Mouse (Mus musculus) MEL (cell line): Measurements from ENCODE around the gene Gm10447. TPM values are rescaled to one million over a fixed set of nuclear protein-coding genes. Genes with fewer than 3 reads are reported as not detected.

Source experiments
- DNase-seq: peaks from one replicate; pipeline ENCODE4 v3.0.0; 2011; ENCODE audit warnings: low read depth, low spot score
- H3K27ac ChIP-seq: 2 replicates; pipeline ENCODE4 v1.5.1; 2012; ENCODE audit warnings: low read depth, mild to moderate bottlenecking, control low read depth, low read length, moderate library complexity; ENCODE audit not compliant: control insufficient read depth
- H3K27me3 ChIP-seq, 2 experiments: fragments of 150-350 bp in 1 of 2; sonication (generic) in 1 of 2; 2 replicates each; pipeline ENCODE4 v1.6.1; 2012; ENCODE audit warnings: low read length in 2 of 2, mild to moderate bottlenecking in 2 of 2, improper control_type of control experiment in 1 of 2, moderate library complexity in 1 of 2; ENCODE audit not compliant: insufficient read depth in 2 of 2, control insufficient read depth in 1 of 2
- H3K36me3 ChIP-seq, 2 experiments: 2 replicates each; pipeline ENCODE4 v1.6.1; 2012 to 2014; ENCODE audit warnings: low read length in 2 of 2, improper control_type of control experiment in 1 of 2, inconsistent platforms in 1 of 2, mild to moderate bottlenecking in 1 of 2; ENCODE audit not compliant: insufficient read depth in 2 of 2, control insufficient read depth in 1 of 2
- H3K4me1 ChIP-seq, 2 experiments: fragments of 150-350 bp in 1 of 2; sonication (generic) in 1 of 2; 2 replicates each; pipeline ENCODE4 v1.6.1; 2012; ENCODE audit warnings: low read length in 2 of 2, improper control_type of control experiment in 1 of 2, mild to moderate bottlenecking in 1 of 2; ENCODE audit not compliant: insufficient read depth in 2 of 2, control insufficient read depth in 1 of 2
- H3K4me3 ChIP-seq, 2 experiments: fragments of 150-350 bp in 1 of 2; sonication (generic) in 1 of 2; 2 replicates each; pipeline ENCODE4 v1.5.1; 2012; ENCODE audit warnings: low read depth in 2 of 2, low read length in 2 of 2, mild to moderate bottlenecking in 2 of 2, moderate library complexity in 2 of 2, control low read depth in 1 of 2, improper control_type of control experiment in 1 of 2; ENCODE audit not compliant: control insufficient read depth in 1 of 2, insufficient read depth in 1 of 2
- H3K79me2 ChIP-seq: 2 replicates; pipeline ENCODE4 v1.6.1; 2012; ENCODE audit warnings: mild to moderate bottlenecking, low read length, moderate library complexity; ENCODE audit not compliant: control insufficient read depth, poor library complexity, insufficient read depth
- H3K9ac ChIP-seq: 2 replicates; pipeline ENCODE4 v1.6.1; 2012; ENCODE audit warnings: low read depth, mild to moderate bottlenecking, control low read depth, low read length, moderate library complexity; ENCODE audit not compliant: control insufficient read depth, poor library complexity, severe bottlenecking
- H3K9me3 ChIP-seq: fragments of 150-350 bp; sonication (generic); replicated peaks from 2 replicates; pipeline ENCODE4 v1.6.1; 2012; ENCODE audit warnings: mild to moderate bottlenecking, low read length, improper control_type of control experiment, moderate library complexity; ENCODE audit not compliant: insufficient read depth
- BHLHE40 ChIP-seq: IDR thresholded peaks from 2 replicates; pipeline ENCODE4 v1.6.1; 2012; ENCODE audit warnings: low read depth, mild to moderate bottlenecking, inconsistent platforms, low read length, improper control_type of control experiment, borderline replicate concordance
- CHD1 ChIP-seq: IDR thresholded peaks from 2 replicates; pipeline ENCODE4 v1.6.1; 2012; ENCODE audit warnings: low read depth, mild to moderate bottlenecking, inconsistent platforms, low read length, improper control_type of control experiment
- E2F4 ChIP-seq: IDR thresholded peaks from 2 replicates; pipeline ENCODE4 v1.6.1; 2011; ENCODE audit warnings: low read depth, low read length, improper control_type of control experiment, borderline replicate concordance
- ELF1 ChIP-seq: IDR thresholded peaks from 2 replicates; pipeline ENCODE4 v1.6.1; 2014; ENCODE audit warnings: low read depth, mild to moderate bottlenecking, inconsistent platforms, low read length, improper control_type of control experiment, moderate library complexity
- EP300 ChIP-seq, 2 experiments: IDR thresholded peaks; 2 replicates each; pipeline ENCODE4 v1.6.1; 2011; ENCODE audit warnings: improper control_type of control experiment in 2 of 2, low read length in 2 of 2, low read depth in 1 of 2, mild to moderate bottlenecking in 1 of 2
- ETS1 ChIP-seq: IDR thresholded peaks from 2 replicates; pipeline ENCODE4 v1.6.1; 2012; ENCODE audit warnings: low read depth, mild to moderate bottlenecking, inconsistent platforms, low read length, improper control_type of control experiment, moderate library complexity
- GABPA ChIP-seq: IDR thresholded peaks from 2 replicates; pipeline ENCODE4 v1.6.1; 2012; ENCODE audit warnings: low read depth, mild to moderate bottlenecking, inconsistent platforms, low read length, improper control_type of control experiment, moderate library complexity
- GATA1 ChIP-seq: IDR thresholded peaks from 2 replicates; pipeline ENCODE4 v1.6.1; 2011; ENCODE audit warnings: low read depth, low read length, improper control_type of control experiment
- HCFC1 ChIP-seq: IDR thresholded peaks from 2 replicates; pipeline ENCODE4 v1.6.1; 2012; ENCODE audit warnings: low read depth, mild to moderate bottlenecking, inconsistent platforms, low read length, improper control_type of control experiment, moderate library complexity
- JUND ChIP-seq: IDR thresholded peaks from 2 replicates; pipeline ENCODE4 v1.6.1; 2011; ENCODE audit warnings: low read depth, mild to moderate bottlenecking, improper control_type of control experiment, low read length
- KAT2A ChIP-seq: conservative IDR thresholded peaks from 2 replicates; pipeline ENCODE4 v1.6.1; 2012; ENCODE audit warnings: low read depth, low read length, improper control_type of control experiment, inconsistent platforms
- MAFK ChIP-seq: IDR thresholded peaks from 2 replicates; pipeline ENCODE4 v1.6.1; 2011; ENCODE audit warnings: low read depth, mild to moderate bottlenecking, low read length, improper control_type of control experiment, borderline replicate concordance
- MAX ChIP-seq: IDR thresholded peaks from 2 replicates; pipeline ENCODE4 v1.6.1; 2011; ENCODE audit warnings: low read length, improper control_type of control experiment
- MEF2A ChIP-seq: IDR thresholded peaks from 2 replicates; pipeline ENCODE4 v1.6.1; 2014; ENCODE audit warnings: low read depth, mild to moderate bottlenecking, inconsistent platforms, low read length, improper control_type of control experiment; ENCODE audit not compliant: poor library complexity, insufficient replicate concordance, severe bottlenecking; ENCODE audit errors: extremely low read depth
- MXI1 ChIP-seq: IDR thresholded peaks from 2 replicates; pipeline ENCODE4 v1.6.1; 2011; ENCODE audit warnings: mild to moderate bottlenecking, low read depth, low read length, improper control_type of control experiment
- MYB ChIP-seq: IDR thresholded peaks from 2 replicates; pipeline ENCODE4 v1.6.1; 2011; ENCODE audit warnings: mild to moderate bottlenecking, low read depth, low read length, improper control_type of control experiment
- MYC ChIP-seq: IDR thresholded peaks from 2 replicates; pipeline ENCODE4 v1.6.1; 2011; ENCODE audit warnings: low read depth, mild to moderate bottlenecking, low read length, improper control_type of control experiment, moderate library complexity
- NELFE ChIP-seq: IDR thresholded peaks from 2 replicates; pipeline ENCODE4 v1.6.1; 2011; ENCODE audit warnings: low read depth, low read length, improper control_type of control experiment
- NRF1 ChIP-seq: IDR thresholded peaks from 2 replicates; pipeline ENCODE4 v1.6.1; 2014; ENCODE audit warnings: low read depth, mild to moderate bottlenecking, inconsistent platforms, low read length, improper control_type of control experiment, moderate library complexity; ENCODE audit not compliant: poor library complexity, insufficient read depth, severe bottlenecking
- POLR2AphosphoS2 ChIP-seq: IDR thresholded peaks from 2 replicates; pipeline ENCODE4 v1.6.1; 2011; ENCODE audit warnings: low read length, improper control_type of control experiment
- RCOR1 ChIP-seq: IDR thresholded peaks from 2 replicates; pipeline ENCODE4 v1.6.1; 2012; ENCODE audit warnings: low read depth, mild to moderate bottlenecking, inconsistent platforms, low read length, improper control_type of control experiment
- SIN3A ChIP-seq: IDR thresholded peaks from 2 replicates; pipeline ENCODE4 v1.6.1; 2012; ENCODE audit warnings: low read length, improper control_type of control experiment, inconsistent platforms
- TAL1 ChIP-seq: IDR thresholded peaks from 2 replicates; pipeline ENCODE4 v1.6.1; 2012; ENCODE audit warnings: mild to moderate bottlenecking, inconsistent platforms, low read length, moderate library complexity, mixed read lengths
- TBP ChIP-seq: IDR thresholded peaks from 2 replicates; pipeline ENCODE4 v1.8.0; 2011; ENCODE audit warnings: low read depth, low read length, improper control_type of control experiment
- TCF12 ChIP-seq: IDR thresholded peaks from 2 replicates; pipeline ENCODE4 v1.6.1; 2014; ENCODE audit warnings: low read depth, mild to moderate bottlenecking, inconsistent platforms, low read length, improper control_type of control experiment, moderate library complexity
- UBTF ChIP-seq: IDR thresholded peaks from 2 replicates; pipeline ENCODE4 v1.6.1; 2012; ENCODE audit warnings: low read depth, mild to moderate bottlenecking, inconsistent platforms, low read length, improper control_type of control experiment, moderate library complexity, borderline replicate concordance; ENCODE audit not compliant: insufficient read depth
- USF1 ChIP-seq: IDR thresholded peaks from 2 replicates; pipeline ENCODE4 v1.6.1; 2014; ENCODE audit warnings: low read depth, mild to moderate bottlenecking, inconsistent platforms, low read length, improper control_type of control experiment, moderate library complexity
- ZKSCAN1 ChIP-seq: IDR thresholded peaks from 2 replicates; pipeline ENCODE4 v1.6.1; 2012; ENCODE audit warnings: low read depth, mild to moderate bottlenecking, inconsistent platforms, low read length, improper control_type of control experiment, moderate library complexity
- ZMIZ1 ChIP-seq: IDR thresholded peaks from 2 replicates; pipeline ENCODE4 v1.6.1; 2012; ENCODE audit warnings: low read depth, mild to moderate bottlenecking, inconsistent platforms, low read length, improper control_type of control experiment, moderate library complexity
- polyA plus RNA-seq, 2 experiments: library from polyadenylated mRNA; stranded (reverse) in 1 of 2; unstranded in 1 of 2; fragments of >175 nt in 1 of 2; fragments of >200 nt in 1 of 2; gene quantifications; 2 replicates each; pipeline versions ENCODE4 v1.2.1 to v1.2.4; 2012; ENCODE audit warnings: low replicate concordance in 2 of 2, low read depth in 1 of 2; ENCODE audit not compliant: insufficient read length in 2 of 2, insufficient read depth in 1 of 2, missing spikeins in 1 of 2
- total RNA-seq: library from RNA; depleted of rRNA; stranded (reverse); fragments of 300-350 nt; gene quantifications from 2 replicates; pipeline ENCODE4 v1.2.3, GENCODE M21; 2012

The Gm10447 gene
- total and polyA plus RNA-seq, 3 experiments, result not detected

GRCm38 (mm10) chr11:53483159-53483891 is 26.4 kb upstream of the Gm10447 start (continued):
- TF ChIP-seq ZKSCAN1 (0 out of 2 replicates have a peak, but pooled peaks have one; percentile 43), MYC (peak; percentile 53; the same call in 1 of the 2 replicates), TAL1 (peak; percentile 31), USF1 (peak; percentile 64), MAFK (0 out of 2 replicates have a peak, but pooled peaks have one; percentile 47), HCFC1 (peak; percentile 64; the same call in 1 of the 2 replicates), MEF2A (no peak), ZMIZ1 (peak; percentile 82; the same call in 1 of the 2 replicates), ETS1 (peak; percentile 88), BHLHE40 (peak; percentile 49; the same call in 1 of the 2 replicates), KAT2A (0 out of 2 replicates have a peak, but pooled peaks have one; percentile 31), SIN3A (peak; percentile 83), GABPA (peak; percentile 66; the same call in 1 of the 2 replicates), POLR2AphosphoS2 (peak; percentile 34; the same call in 1 of the 2 replicates), GATA1 (peak; percentile 89), ELF1 (no peak), CHD1 (no peak; the same call in 1 of the 2 replicates)

- no peaks in the 10 kb centered on the region for H3K79me2 ChIP-seq
- no peaks in the 10 kb centered on the region for H3K9me3 ChIP-seq
- DNase-seq, result peak; percentile 93
- peak; percentile 92 for TF ChIP-seq RCOR1
- TF ChIP-seq E2F4, result no peak
- TF ChIP-seq TCF12, result peak; percentile 99
- TF ChIP-seq MXI1, result peak; percentile 90; the same call in 1 of the 2 replicates
- TF ChIP-seq UBTF, result 0 out of 2 replicates have a peak, but pooled peaks have one; percentile 30
- TF ChIP-seq CHD1, result no peak
- TF ChIP-seq SIN3A, result peak; percentile 93
- peak; percentile 98 for TF ChIP-seq EP300 (IDR thresholded peaks at IDR 0.05; ENCODE audit: low read depth in 1 of 2, low read length in 2 of 2)
- peak; percentile 99 for TF ChIP-seq GATA1
- peak; percentile 90 for TF ChIP-seq ETS1
- TF ChIP-seq TBP, result 0 out of 2 replicates have a peak, but pooled peaks have one; percentile 45
- TF ChIP-seq NELFE, result no peak
- no peak for TF ChIP-seq NRF1
- TF ChIP-seq MAX, result no peak
- TF ChIP-seq MYC, result peak; percentile 89
- TF ChIP-seq KAT2A, result no peak
- TF ChIP-seq TAL1, result peak; percentile 96
- TF ChIP-seq JUND, result no peak; the same call in 1 of the 2 replicates
- peak; percentile 31; the same call in 1 of the 2 replicates for TF ChIP-seq MYB
- TF ChIP-seq, all 39 proteins: peak for 12
- H3K9ac ChIP-seq, result peak overlapping the region; percentile 27; the same call in 1 of the 2 replicates
- peak overlapping the region; percentile 95 for H3K27ac ChIP-seq
- H3K4me1 ChIP-seq, result peaks cover 22 to 30% of the 10 kb centered on the region in 2 experiments
- H3K27me3 ChIP-seq, result no peaks in the 10 kb centered on the region
- no peak overlapping the region for H3K4me3 ChIP-seq
- peaks cover 0 to 35% of the 10 kb centered on the region in 2 experiments; a peak in 2 of 4 replicates for H3K36me3 ChIP-seq
Measured at GRCm38 (mm10) chr11:53481088-53481730, 24.3 kb upstream of the Gm10447 start.
